Mouse (Mus musculus): ENCODE results near the gene Cmah.

GRCm38 (mm10) chr13:24501919-24502318 is 174.7 kb downstream of the Cmah start:
- TF ChIP-seq POLR2A (IDR thresholded peaks at IDR 0.05; ENCODE audit: borderline replicate concordance, extremely low read depth, low read depth, low read length), result no peak
- no peak for TF ChIP-seq CTCF (IDR thresholded peaks at IDR 0.05; ENCODE audit: insufficient read depth, low read length)

All from lung, adult 2 months (tissue).